Mouse (Mus musculus): ENCODE results near the gene Fxyd2. TPM values are rescaled to one million over a fixed set of nuclear protein-coding genes. Genes with fewer than 3 reads are reported as not detected.

The Fxyd2 gene
- total and polyA plus RNA-seq, 3 experiments, result 0.38 TPM; not detected in 2

- ATAC-seq (ENCODE audit: extremely low read depth, insufficient number of reproducible peaks, low FRiP score, poor library complexity, severe bottlenecking) (no peak), DNase-seq (ENCODE audit: low spot score) (no peak)
- H3K4me1 ChIP-seq (ENCODE audit: insufficient read depth, low read depth, low read length), result no peaks in the 10 kb centered on the region
- no peak overlapping the region for H3K4me3 ChIP-seq (ENCODE audit: low read depth, low read length)
- peaks cover 15% of the 10 kb centered on the region; the same call in 1 of the 2 replicates for H3K27me3 ChIP-seq (ENCODE audit: insufficient read depth, low read length)
- no peak for TF ChIP-seq POLR2AphosphoS5 (IDR thresholded peaks at IDR 0.05; ENCODE audit: insufficient replicate concordance, low read depth, low read length)
- TF ChIP-seq TAL1 (conservative IDR thresholded peaks at IDR 0.05; ENCODE audit: low read depth, low read length), result no peak
- TF ChIP-seq GATA2 (IDR thresholded peaks at IDR 0.05; ENCODE audit: borderline replicate concordance, low read depth, low read length), result no peak
- no peak for TF ChIP-seq GATA1 (IDR thresholded peaks at IDR 0.05; ENCODE audit: borderline replicate concordance, low read length)
- no peak for TF ChIP-seq CTCF (IDR thresholded peaks at IDR 0.05; ENCODE audit: low read depth, low read length)
- H3K9me3 ChIP-seq (replicated peaks), result no peaks in the 10 kb centered on the region
- no peaks in the 10 kb centered on the region for H3K36me3 ChIP-seq (replicated peaks)
These were observed 31.8 kb upstream of the Fxyd2 start for GRCm38 (mm10) chr9:45367716-45368115.

GRCm38 (mm10) chr9:45368341-45368901, 31.0 kb upstream of the Fxyd2 start:
- Histone ChIP-seq H3K27me3 (ENCODE audit: insufficient read depth, low read length) (peaks cover 15% of the 10 kb centered on the region; the same call in 1 of the 2 replicates), H3K4me1 (ENCODE audit: insufficient read depth, low read depth, low read length) (no peaks in the 10 kb centered on the region), H3K9me3 (replicated peaks) (no peaks in the 10 kb centered on the region), H3K4me3 (ENCODE audit: low read depth, low read length) (no peak overlapping the region), H3K36me3 (replicated peaks) (no peaks in the 10 kb centered on the region)
- no peak for DNase-seq (ENCODE audit: low spot score)
- ATAC-seq (ENCODE audit: extremely low read depth, insufficient number of reproducible peaks, low FRiP score, poor library complexity, severe bottlenecking), result no peak
- TF ChIP-seq GATA1 (IDR thresholded peaks at IDR 0.05; ENCODE audit: borderline replicate concordance, low read length) (no peak), CTCF (IDR thresholded peaks at IDR 0.05; ENCODE audit: low read depth, low read length) (no peak), TAL1 (conservative IDR thresholded peaks at IDR 0.05; ENCODE audit: low read depth, low read length) (no peak), POLR2AphosphoS5 (IDR thresholded peaks at IDR 0.05; ENCODE audit: insufficient replicate concordance, low read depth, low read length) (no peak), GATA2 (IDR thresholded peaks at IDR 0.05; ENCODE audit: borderline replicate concordance, low read depth, low read length) (no peak)

GRCm38 (mm10) chr9:45370117-45370561, 29.3 kb upstream of the Fxyd2 start, which contains the start of gene Fxyd6:
Gene Fxyd6, plus strand, starts transcription at chr9:45370185.
- Histone ChIP-seq H3K4me3 (ENCODE audit: low read depth, low read length) (no peak within 1 kb of the TSS), H3K4me1 (ENCODE audit: insufficient read depth, low read depth, low read length) (no peaks in the 10 kb centered on the region), H3K36me3 (replicated peaks) (no peaks in the 10 kb centered on the region), H3K27me3 (ENCODE audit: insufficient read depth, low read length) (peaks cover 15% of the 10 kb centered on the region; the same call in 1 of the 2 replicates), H3K9me3 (replicated peaks) (no peaks in the 10 kb centered on the region)
- TF ChIP-seq GATA1 (IDR thresholded peaks at IDR 0.05; ENCODE audit: borderline replicate concordance, low read length) (no peak), GATA2 (IDR thresholded peaks at IDR 0.05; ENCODE audit: borderline replicate concordance, low read depth, low read length) (no peak), POLR2AphosphoS5 (IDR thresholded peaks at IDR 0.05; ENCODE audit: insufficient replicate concordance, low read depth, low read length) (no peak), CTCF (IDR thresholded peaks at IDR 0.05; ENCODE audit: low read depth, low read length) (no peak), TAL1 (conservative IDR thresholded peaks at IDR 0.05; ENCODE audit: low read depth, low read length) (no peak)
- ATAC-seq (ENCODE audit: extremely low read depth, insufficient number of reproducible peaks, low FRiP score, poor library complexity, severe bottlenecking), result no peak
- DNase-seq (ENCODE audit: low spot score), result no peak

- DNase-seq (ENCODE audit: low spot score), result no peak
- H3K36me3 ChIP-seq (replicated peaks), result no peaks in the 10 kb centered on the region
- peaks cover 15% of the 10 kb centered on the region; the same call in 1 of the 2 replicates for H3K27me3 ChIP-seq (ENCODE audit: insufficient read depth, low read length)
- no peaks in the 10 kb centered on the region for H3K9me3 ChIP-seq (replicated peaks)
- no peaks in the 10 kb centered on the region for H3K4me1 ChIP-seq (ENCODE audit: insufficient read depth, low read depth, low read length)
- TF ChIP-seq CTCF (IDR thresholded peaks at IDR 0.05; ENCODE audit: low read depth, low read length) (no peak), GATA2 (IDR thresholded peaks at IDR 0.05; ENCODE audit: borderline replicate concordance, low read depth, low read length) (no peak), TAL1 (conservative IDR thresholded peaks at IDR 0.05; ENCODE audit: low read depth, low read length) (no peak), GATA1 (IDR thresholded peaks at IDR 0.05; ENCODE audit: borderline replicate concordance, low read length) (no peak), POLR2AphosphoS5 (IDR thresholded peaks at IDR 0.05; ENCODE audit: insufficient replicate concordance, low read depth, low read length) (no peak)
- no peak overlapping the region for H3K4me3 ChIP-seq (ENCODE audit: low read depth, low read length)
- ATAC-seq (ENCODE audit: extremely low read depth, insufficient number of reproducible peaks, low FRiP score, poor library complexity, severe bottlenecking), result no peak
These were observed 28.7 kb upstream of the Fxyd2 start for GRCm38 (mm10) chr9:45370616-45371336.

GRCm38 (mm10) chr9:45371337-45371707, 28.1 kb upstream of the Fxyd2 start:
- H3K27me3 ChIP-seq (ENCODE audit: insufficient read depth, low read length), result 0 out of 2 replicates have a peak, but pooled peaks cover 12% of the 10 kb centered on the region
- no peaks in the 10 kb centered on the region for H3K4me1 ChIP-seq (ENCODE audit: insufficient read depth, low read depth, low read length)
- no peak for DNase-seq (ENCODE audit: low spot score)
- H3K9me3 ChIP-seq (replicated peaks), result no peaks in the 10 kb centered on the region
- no peak overlapping the region for H3K4me3 ChIP-seq (ENCODE audit: low read depth, low read length)
- no peaks in the 10 kb centered on the region for H3K36me3 ChIP-seq (replicated peaks)
- TF ChIP-seq TAL1 (conservative IDR thresholded peaks at IDR 0.05; ENCODE audit: low read depth, low read length), result no peak
- TF ChIP-seq CTCF (IDR thresholded peaks at IDR 0.05; ENCODE audit: low read depth, low read length), result no peak
- TF ChIP-seq GATA1 (IDR thresholded peaks at IDR 0.05; ENCODE audit: borderline replicate concordance, low read length), result no peak
- no peak for TF ChIP-seq GATA2 (IDR thresholded peaks at IDR 0.05; ENCODE audit: borderline replicate concordance, low read depth, low read length)
- no peak for TF ChIP-seq POLR2AphosphoS5 (IDR thresholded peaks at IDR 0.05; ENCODE audit: insufficient replicate concordance, low read depth, low read length)
- no peak for ATAC-seq (ENCODE audit: extremely low read depth, insufficient number of reproducible peaks, low FRiP score, poor library complexity, severe bottlenecking)

- Histone ChIP-seq H3K27me3 (ENCODE audit: insufficient read depth, low read length) (0 out of 2 replicates have a peak, but pooled peaks cover 10% of the 10 kb centered on the region), H3K4me3 (ENCODE audit: low read depth, low read length) (no peak overlapping the region), H3K9me3 (replicated peaks) (no peaks in the 10 kb centered on the region), H3K36me3 (replicated peaks) (no peaks in the 10 kb centered on the region), H3K4me1 (ENCODE audit: insufficient read depth, low read depth, low read length) (no peaks in the 10 kb centered on the region)
- TF ChIP-seq TAL1 (conservative IDR thresholded peaks at IDR 0.05; ENCODE audit: low read depth, low read length) (no peak), GATA2 (IDR thresholded peaks at IDR 0.05; ENCODE audit: borderline replicate concordance, low read depth, low read length) (no peak), POLR2AphosphoS5 (IDR thresholded peaks at IDR 0.05; ENCODE audit: insufficient replicate concordance, low read depth, low read length) (no peak), GATA1 (IDR thresholded peaks at IDR 0.05; ENCODE audit: borderline replicate concordance, low read length) (no peak), CTCF (IDR thresholded peaks at IDR 0.05; ENCODE audit: low read depth, low read length) (no peak)
- no peak for DNase-seq (ENCODE audit: low spot score)
- ATAC-seq (ENCODE audit: extremely low read depth, insufficient number of reproducible peaks, low FRiP score, poor library complexity, severe bottlenecking), result no peak
These were observed 25.6 kb upstream of the Fxyd2 start for GRCm38 (mm10) chr9:45373896-45374295.

All from G1E (cell line).